In genomic region chr1:91299026-91299706, GRCm38 (mm10) we compare ENCODE assay signal across 8 mouse cellular contexts. TPM values are rescaled to one million over a fixed set of nuclear protein-coding genes. Genes with fewer than 3 reads are reported as not detected.
DNase-seq lines count a peak whose midpoint lies in the region; ATAC-seq and TF ChIP-seq lines count a peak whose summit lies in the region.

No protein-coding gene starts in this region.

- H3K27me3 ChIP-seq in heart, embryonic 13.5 days (replicated peaks): no peaks in the 10 kb centered on the region
- peaks cover 3% of the 10 kb centered on the region; the same call in 1 of the 2 replicates for H3K27me3 ChIP-seq in E14TG2a.4 (ENCODE audit: insufficient read depth, low read length)
- no peaks in the 10 kb centered on the region for H3K27me3 ChIP-seq in forebrain, postnatal 0 days (ENCODE audit: insufficient read depth, low read length)

- H3K9me3 ChIP-seq in heart, embryonic 13.5 days: no peaks in the 10 kb centered on the region
- no peaks in the 10 kb centered on the region for H3K9me3 ChIP-seq in E14TG2a.4 (ENCODE audit: low read length)
- H3K9me3 ChIP-seq in forebrain, postnatal 0 days (ENCODE audit: low read length): no peaks in the 10 kb centered on the region

- DNase-seq in heart, postnatal 4 days: no peak
- DNase-seq in forebrain, postnatal 0 days: no peak
- no peak for DNase-seq in gastrocnemius, postnatal 10 days
- DNase-seq in cerebellum, adult 9-11 months: no peak
- no peak for DNase-seq in embryo, embryonic 9.5 days (ENCODE audit: extremely low spot score)

- peaks cover 18% of the 10 kb centered on the region for H3K4me1 ChIP-seq in heart, embryonic 13.5 days
- H3K4me1 ChIP-seq in E14TG2a.4 (replicated peaks; ENCODE audit: low read depth, low read length): peaks cover 22% of the 10 kb centered on the region
- H3K4me1 ChIP-seq in forebrain, postnatal 0 days (ENCODE audit: insufficient read depth): no peaks in the 10 kb centered on the region

- H3K9ac ChIP-seq in heart, embryonic 13.5 days: peak overlapping the region; percentile 90
- no peak overlapping the region for H3K9ac ChIP-seq in forebrain, postnatal 0 days

- 76% methylated on average over 13 of the region's 13 CpGs for WGBS in heart, embryonic 13.5 days
- 81% methylated on average over 13 of the region's 13 CpGs for WGBS in forebrain, postnatal 0 days
- WGBS in macrophage (ENCODE audit: missing documents): 31% methylated on average over 13 of the region's 13 CpGs

- no peaks in the 10 kb centered on the region; the same call in 1 of the 2 replicates for H3K79me2 ChIP-seq in macrophage (ENCODE audit: inconsistent target)

- H3K4me3 ChIP-seq in heart, embryonic 13.5 days: peak overlapping the region; percentile 91
- H3K4me3 ChIP-seq in E14TG2a.4 (replicated peaks; ENCODE audit: low read length) (peak overlapping the region; percentile 96), macrophage (ENCODE audit: inconsistent target) (peak overlapping the region; percentile 83)
- peak overlapping the region; percentile 83 for H3K4me3 ChIP-seq in forebrain, postnatal 0 days (ENCODE audit: low read depth, low read length)

- no peak for TF ChIP-seq CTCF in E14TG2a.4 (conservative IDR thresholded peaks at IDR 0.05; ENCODE audit: low read length)
- TF ChIP-seq CTCF in forebrain, postnatal 0 days (IDR thresholded peaks at IDR 0.05; ENCODE audit: low read depth): no peak

- no peak for ATAC-seq in heart, embryonic 13.5 days (ENCODE audit: extremely low read depth, insufficient number of reproducible peaks, low FRiP score, low TSS enrichment)
- no peak for ATAC-seq in forebrain, postnatal 0 days

- H3K4me2 ChIP-seq in heart, embryonic 13.5 days: peak overlapping the region; percentile 80
- peak overlapping the region; percentile 81 for H3K4me2 ChIP-seq in forebrain, postnatal 0 days (ENCODE audit: low read depth)

- H3K36me3 ChIP-seq in heart, embryonic 13.5 days: peaks cover 32% of the 10 kb centered on the region
- H3K36me3 ChIP-seq in E14TG2a.4 (ENCODE audit: insufficient read depth, low read length) (peaks cover 31% of the 10 kb centered on the region), macrophage (ENCODE audit: inconsistent target) (peaks cover 18% of the 10 kb centered on the region)
- no peaks in the 10 kb centered on the region for H3K36me3 ChIP-seq in forebrain, postnatal 0 days (ENCODE audit: insufficient read depth)

- no peak overlapping the region for H3K27ac ChIP-seq in heart, embryonic 13.5 days (replicated peaks)
- no peak overlapping the region for H3K27ac ChIP-seq in forebrain, postnatal 0 days (ENCODE audit: low read depth, low read length)
- peak overlapping the region; percentile 75 for H3K27ac ChIP-seq in macrophage

RNA-seq across cellular contexts. Expression of gene Scly, which starts 1.0 kb away (rescaled TPM):
- polyA plus RNA-seq in heart, embryonic 13.5 days (2015; fragmentation: Nextera tagmentation; extraction: Ambion mirVana): 12.6 and 15.9 TPM in 2 replicates
- total RNA-seq in heart, postnatal 4 days (2021): 10 to 100 TPM; 14.4 to 17.5 TPM
- total RNA-seq in forebrain, postnatal 0 days (2014; rRNA removed): 6.7 and 8.7 TPM in 2 replicates
- 5.4 and 6.4 TPM in 2 replicates for polyA plus RNA-seq in forebrain, postnatal 0 days (2015; fragmentation: Nextera tagmentation; extraction: Ambion mirVana)
- total RNA-seq in macrophage (2018; cell fraction: chromatin; rRNA removed): 100 to 1,000 TPM in 15 of 26 experiments, 10 to 100 TPM in 11; 44.5 to 174 (median 110) TPM
- total RNA-seq in macrophage (2018; cell fraction: cytosol; rRNA removed): 10 to 100 TPM; 45.3 to 87.4 (median 68.4) TPM
- 100 to 1,000 TPM in 1 of 26 experiments, 10 to 100 TPM in 25; 30.3 to 115 (median 71.1) TPM for total RNA-seq in macrophage (2018; cell fraction: nucleus; rRNA removed)
- polyA plus RNA-seq in macrophage (2018): 58.6 to 82.9 TPM (median 66.5 TPM) in 3 replicates
- 10 to 100 TPM; 11.5 to 12.4 TPM for total RNA-seq in gastrocnemius, postnatal 10 days (2021)

RNA-seq across cellular contexts. Expression of gene Espnl, which starts 22.7 kb away (rescaled TPM):
- 0.07 TPM in 1 of 2 replicates, not detected in the other for polyA plus RNA-seq in heart, embryonic 13.5 days (2015; fragmentation: Nextera tagmentation; extraction: Ambion mirVana)
- under 1 TPM; 0.14 to 0.18 TPM for total RNA-seq in heart, postnatal 4 days (2021)
- total RNA-seq in forebrain, postnatal 0 days (2014; rRNA removed): 0.15 and 0.19 TPM in 2 replicates
- polyA plus RNA-seq in forebrain, postnatal 0 days (2015; fragmentation: Nextera tagmentation; extraction: Ambion mirVana): 0.08 and 0.13 TPM in 2 replicates
- total RNA-seq in macrophage (2018; cell fraction: chromatin; rRNA removed): under 1 TPM in 13 of 26 experiments, not detected in 13; 0.10 to 0.44 (median 0.24) TPM
- total RNA-seq in macrophage (2018; cell fraction: cytosol; rRNA removed): under 1 TPM in 1 of 26 experiments, not detected in 25; 0.04 TPM
- total RNA-seq in macrophage (2018; cell fraction: nucleus; rRNA removed): 1 to 10 TPM in 1 of 26 experiments, under 1 TPM in 11, not detected in 14; 0.06 to 1.4 (median 0.12) TPM
- polyA plus RNA-seq in macrophage (2018): not detected in 3 replicates
- under 1 TPM; 0.12 to 0.27 TPM for total RNA-seq in gastrocnemius, postnatal 10 days (2021)

RNA-seq across cellular contexts. Expression of gene Ube2f, which starts 49.1 kb away (rescaled TPM):
- polyA plus RNA-seq in heart, embryonic 13.5 days (2015; fragmentation: Nextera tagmentation; extraction: Ambion mirVana): 61.2 and 64.8 TPM in 2 replicates
- total RNA-seq in heart, postnatal 4 days (2021): 10 to 100 TPM; 49.3 to 55.0 TPM
- 38.1 and 38.7 TPM in 2 replicates for total RNA-seq in forebrain, postnatal 0 days (2014; rRNA removed)
- 44.1 and 45.3 TPM in 2 replicates for polyA plus RNA-seq in forebrain, postnatal 0 days (2015; fragmentation: Nextera tagmentation; extraction: Ambion mirVana)
- 100 to 1,000 TPM; 185 to 808 (median 305) TPM for total RNA-seq in macrophage (2018; cell fraction: chromatin; rRNA removed)
- 100 to 1,000 TPM in 14 of 26 experiments, 10 to 100 TPM in 12; 74.8 to 226 (median 103) TPM for total RNA-seq in macrophage (2018; cell fraction: cytosol; rRNA removed)
- total RNA-seq in macrophage (2018; cell fraction: nucleus; rRNA removed): 100 to 1,000 TPM; 103 to 566 (median 169) TPM
- 70.3 to 99.4 TPM (median 73.8 TPM) in 3 replicates for polyA plus RNA-seq in macrophage (2018)
- 10 to 100 TPM; 56.3 to 57.2 TPM for total RNA-seq in gastrocnemius, postnatal 10 days (2021)

RNA-seq across cellular contexts. Expression of gene Klhl30, which starts 51.6 kb away (rescaled TPM):
- polyA plus RNA-seq in heart, embryonic 13.5 days (2015; fragmentation: Nextera tagmentation; extraction: Ambion mirVana): 43.7 and 48.6 TPM in 2 replicates
- 10 to 100 TPM; 51.2 to 55.4 TPM for total RNA-seq in heart, postnatal 4 days (2021)
- total RNA-seq in forebrain, postnatal 0 days (2014; rRNA removed): 0.08 and 0.24 TPM in 2 replicates
- polyA plus RNA-seq in forebrain, postnatal 0 days (2015; fragmentation: Nextera tagmentation; extraction: Ambion mirVana): 0.10 and 0.12 TPM in 2 replicates
- not detected for total RNA-seq in macrophage (2018; cell fraction: chromatin; rRNA removed)
- total RNA-seq in macrophage (2018; cell fraction: cytosol; rRNA removed): not detected
- total RNA-seq in macrophage (2018; cell fraction: nucleus; rRNA removed): under 1 TPM in 1 of 26 experiments, not detected in 25; 0.34 TPM
- not detected in 3 replicates for polyA plus RNA-seq in macrophage (2018)
- total RNA-seq in gastrocnemius, postnatal 10 days (2021): 10 to 100 TPM; 70.3 to 75.2 TPM
